Mouse (Mus musculus) frontal cortex, postnatal 10 days (tissue): Measurements from ENCODE around the gene Dner.

Experiments
- DNase-seq, 2 experiments: peaks; one replicate each; pipeline ENCODE4 v3.0.0; 2022; ENCODE audit warnings: low spot score in 2 of 2, mixed read lengths in 1 of 2

The Dner gene

DNA sequence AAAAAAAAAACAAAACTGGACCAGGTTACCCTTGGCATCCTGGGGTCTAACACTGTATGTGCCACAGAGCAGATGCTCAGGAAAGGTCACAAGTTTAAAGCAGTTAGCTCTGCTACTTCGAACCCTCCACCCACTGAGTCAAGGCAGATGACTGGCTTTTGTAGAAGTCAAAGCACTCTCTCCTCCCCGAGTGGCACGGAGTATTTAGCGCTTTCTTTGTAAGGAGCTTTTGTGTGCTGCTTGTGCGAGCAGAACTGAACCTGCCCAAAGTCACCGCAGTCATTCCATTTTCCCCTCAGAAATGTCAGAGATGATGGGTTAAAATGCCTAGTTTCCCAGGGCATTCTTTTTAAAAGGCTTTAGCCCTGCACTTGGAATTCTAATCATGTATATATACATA is 59.1 kb downstream of the Dner start:
- DNase-seq: no peak

- no peak for DNase-seq
Measured at GRCm38 (mm10) chr1:84628244-84628643, 67.8 kb downstream of the Dner start.

- DNase-seq: no peak
Measured at GRCm38 (mm10) chr1:84622978-84623554, 73.0 kb downstream of the Dner start.

- DNase-seq: peak; percentile 61 to 74
Measured at GRCm38 (mm10) chr1:84621308-84621707, 74.7 kb downstream of the Dner start.

GRCm38 (mm10) chr1:84619131-84619760 is 76.8 kb downstream of the Dner start:
- peak in 1 of 2 experiments; percentile 22 for DNase-seq

GRCm38 (mm10) chr1:84618094-84618493 is 77.9 kb downstream of the Dner start:
- DNase-seq: no peak

GRCm38 (mm10) chr1:84616133-84616532 is 79.9 kb downstream of the Dner start:
- no peak for DNase-seq

GRCm38 (mm10) chr1:84614596-84614995 is 81.4 kb downstream of the Dner start:
- DNase-seq: no peak

GRCm38 (mm10) chr1:84613119-84613518 is 82.9 kb downstream of the Dner start:
- DNase-seq: no peak

DNA sequence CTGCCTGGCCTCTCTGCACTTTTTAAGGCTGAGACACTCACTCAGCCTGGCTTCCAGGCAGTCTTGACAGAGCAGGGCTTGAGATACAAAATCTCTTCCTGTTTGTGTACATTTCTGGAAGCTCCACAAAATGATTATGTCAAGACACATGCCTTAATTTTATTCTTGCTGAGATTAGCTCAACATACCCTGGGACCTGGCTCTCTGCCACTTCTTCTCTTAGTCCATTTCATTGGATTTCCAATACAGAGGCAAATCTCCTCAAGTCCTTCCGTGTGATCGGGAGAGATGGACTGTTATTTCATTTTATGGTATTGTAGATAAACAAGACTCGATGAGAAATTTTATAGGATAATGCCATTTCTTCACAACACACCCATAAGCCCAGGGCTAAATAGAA is 84.7 kb downstream of the Dner start:
- no peak for DNase-seq

GRCm38 (mm10) chr1:84599025-84599424 is 97.0 kb downstream of the Dner start:
- DNase-seq: no peak

- no peak for DNase-seq
Measured at GRCm38 (mm10) chr1:84596023-84596422, 100.0 kb downstream of the Dner start.

- no peak for DNase-seq
Measured at GRCm38 (mm10) chr1:84592394-84592793, 103.6 kb downstream of the Dner start.

- no peak for DNase-seq
Measured at GRCm38 (mm10) chr1:84590534-84590933, 105.5 kb downstream of the Dner start.

GRCm38 (mm10) chr1:84585434-84585833 is 110.6 kb downstream of the Dner start:
- no peak for DNase-seq

GRCm38 (mm10) chr1:84581812-84582211 is 114.2 kb downstream of the Dner start:
- DNase-seq: peak; percentile 33 to 67

DNA sequence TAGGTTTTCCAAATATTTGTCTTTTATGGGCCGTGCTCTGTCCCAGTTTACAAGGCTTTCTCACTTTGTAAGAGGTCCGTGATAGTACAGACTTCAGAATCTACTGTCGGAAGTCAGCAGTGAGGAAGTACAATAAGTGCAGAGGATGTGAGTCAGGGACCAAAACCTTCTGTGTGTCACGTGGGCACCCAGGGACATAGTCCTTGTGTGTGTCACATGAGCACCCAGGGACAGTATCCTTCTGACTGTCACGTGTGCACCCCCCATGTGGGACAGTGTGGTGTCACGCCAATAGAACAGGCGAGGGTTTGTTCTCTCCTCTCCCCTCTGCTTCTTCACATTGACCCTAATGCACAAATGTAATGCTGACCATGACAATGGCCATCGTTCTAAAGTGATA is 134.2 kb downstream of the Dner start:
- no peak for DNase-seq

- no peak for DNase-seq
Measured at GRCm38 (mm10) chr1:84561387-84561786, 134.6 kb downstream of the Dner start.

DNA sequence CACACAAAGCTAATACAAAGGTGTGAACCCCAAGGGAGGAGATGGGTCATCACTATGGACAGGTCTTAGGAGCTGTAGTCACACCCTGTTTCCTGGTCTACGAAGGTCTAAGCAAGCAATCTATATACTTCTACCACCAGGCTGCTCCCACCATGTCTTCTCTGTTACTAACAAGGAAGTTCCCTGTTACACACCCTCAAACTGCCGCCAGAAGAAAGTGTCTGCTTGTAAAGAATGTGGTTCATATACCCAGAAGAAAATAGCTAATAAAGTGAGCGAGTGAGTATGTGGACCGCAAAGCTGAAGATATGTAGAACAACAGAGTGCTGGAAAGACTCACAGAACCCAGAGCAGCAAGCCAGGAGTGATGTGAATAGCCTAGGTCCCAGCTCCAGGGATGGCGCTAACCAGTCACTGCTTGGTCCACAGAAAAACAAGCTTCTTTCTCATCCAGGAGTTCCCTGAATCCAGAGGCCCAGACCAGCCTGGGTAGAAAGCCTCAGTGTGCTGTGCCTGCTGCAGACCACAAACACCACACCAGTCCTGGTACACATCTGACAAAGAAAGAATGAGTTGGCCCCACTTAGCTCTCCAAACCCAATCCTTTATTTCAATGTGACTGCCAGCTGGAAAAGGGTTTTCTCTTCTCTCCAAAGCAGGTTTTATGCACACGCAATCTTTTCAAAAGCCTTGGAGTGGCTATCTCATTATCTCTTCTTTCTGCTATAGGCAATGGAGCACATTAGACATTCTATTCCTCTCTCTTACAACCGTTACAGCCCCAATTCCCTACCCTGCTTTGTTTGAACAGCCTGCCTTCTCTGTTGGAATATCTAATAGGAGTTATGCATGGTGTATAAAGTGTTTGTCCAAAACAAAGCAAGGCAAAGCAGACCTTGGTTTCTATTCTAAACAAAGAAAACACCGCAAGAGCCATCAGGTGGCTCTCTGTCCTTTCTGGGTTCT is 139.2 kb downstream of the Dner start:
- no peak for DNase-seq

- no peak for DNase-seq
Measured at GRCm38 (mm10) chr1:84552005-84552404, 144.0 kb downstream of the Dner start.

- DNase-seq: no peak
Measured at GRCm38 (mm10) chr1:84550065-84550368, 146.0 kb downstream of the Dner start.

DNA sequence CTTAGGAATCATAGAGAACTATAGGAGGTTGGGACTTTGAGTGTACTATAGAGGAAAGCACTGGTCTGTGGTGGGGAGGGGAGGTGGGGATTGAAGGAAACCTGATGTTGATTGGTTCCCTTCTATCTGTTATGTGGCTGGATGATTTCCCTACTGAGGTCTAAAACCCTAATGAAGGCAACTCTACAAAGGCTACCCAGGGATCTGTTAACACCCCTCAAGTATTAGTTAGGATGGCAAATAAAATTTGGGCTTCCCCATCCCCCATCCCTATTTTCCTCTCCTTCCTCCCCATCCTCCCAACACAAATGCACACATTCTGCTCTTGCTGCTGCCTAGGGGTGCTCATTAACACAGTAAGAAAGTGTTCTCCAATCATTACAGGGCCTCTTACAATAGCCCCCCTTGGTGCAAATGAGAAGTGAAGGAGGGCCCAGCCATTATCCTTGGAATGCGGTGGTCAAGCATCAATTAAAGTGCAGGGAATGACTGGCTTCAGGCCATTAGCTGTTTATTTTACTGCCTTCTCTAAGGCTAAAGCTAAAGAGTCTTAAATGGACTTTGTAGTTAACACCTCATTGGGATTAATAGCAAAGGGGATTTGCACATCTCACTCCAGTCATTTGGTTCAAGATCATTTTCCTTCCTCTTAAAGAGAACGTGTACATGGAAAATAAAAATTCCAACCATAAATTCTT is 146.5 kb downstream of the Dner start:
- no peak for DNase-seq
